Mouse (Mus musculus) erythroblast, embryonic 14.5 days (primary cell): ENCODE measurements around the gene Tldc2.

Source experiments
- GATA1 ChIP-seq: IDR thresholded peaks from 2 replicates; pipeline ENCODE4 v1.6.1; 2012; ENCODE audit warnings: low read length, inconsistent platforms, mixed read lengths
- TAL1 ChIP-seq: IDR thresholded peaks from 3 replicates; pipeline ENCODE4 v1.6.1; 2012; ENCODE audit warnings: low read length, inconsistent platforms, mixed read lengths

- TF ChIP-seq GATA1 (no peak), TAL1 (no peak)
Measured at GRCm38 (mm10) chr2:157087536-157088317, 872 bp downstream of the Tldc2 start.
